Mouse (Mus musculus) embryonic fibroblast, embryonic 13.5 days (primary cell): Measurements from ENCODE around the gene Ttc25.

ENCODE experiments used
- CTCF ChIP-seq: IDR thresholded peaks from 2 replicates; pipeline ENCODE4 v1.5.1; 2011; ENCODE audit warnings: mild to moderate bottlenecking, control low read depth, low read length, moderate library complexity, borderline replicate concordance; ENCODE audit not compliant: insufficient read depth
- POLR2A ChIP-seq: IDR thresholded peaks from 2 replicates; pipeline ENCODE4 v1.6.1; 2011; ENCODE audit warnings: low read depth, mild to moderate bottlenecking, control low read depth, low read length, moderate library complexity

- TF ChIP-seq POLR2A (no peak), CTCF (no peak)
Measured at GRCm38 (mm10) chr11:100576256-100576655, 30.8 kb downstream of the Ttc25 start.
